ENCODE assay signal across 16 mouse cellular contexts in the genomic region with DNA sequence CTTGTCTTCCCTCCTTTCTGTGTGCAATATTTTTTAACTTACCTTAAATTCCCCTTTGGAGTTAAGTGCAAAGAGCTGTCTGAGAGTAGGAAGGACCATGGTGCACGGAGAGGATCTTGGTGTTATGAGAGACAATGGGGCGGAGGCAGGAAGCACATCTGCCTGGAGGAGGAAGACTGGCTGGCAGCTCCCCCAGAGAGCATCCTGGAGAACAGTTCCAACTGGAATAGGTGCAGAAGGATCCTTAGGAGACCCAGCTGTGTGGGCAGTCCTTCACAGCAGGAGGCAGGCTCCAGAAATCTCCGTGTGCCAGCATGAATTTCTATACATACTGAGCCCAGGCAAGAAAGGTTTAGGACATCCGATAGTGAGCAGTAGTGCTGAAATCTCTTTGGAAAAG. TPM values are rescaled to one million over a fixed set of nuclear protein-coding genes. Genes with fewer than 3 reads are reported as not detected.
DNase-seq lines count a peak whose midpoint lies in the region.
"Had no signal": no experiment of that assay in that cellular context is flagged by ENCODE, and none has a peak within 500 bp of the region (broad histone marks: within the 10 kb centered on the region; RNA-seq: fewer than 3 reads in every experiment).

No protein-coding gene starts in this region.

- DNase-seq in frontal cortex, adult 2 months (ENCODE audit: extremely low spot score in 1 of 2, low spot score in 1 of 2) = peak; percentile 22 to 70
- no peak for DNase-seq in frontal cortex, postnatal 14 days (ENCODE audit: low spot score in 2 of 2)
- DNase-seq in right cerebral cortex, adult 18-20 months = peak; percentile 69
- DNase-seq in right cerebral cortex, postnatal 10 days (ENCODE audit: low spot score in 2 of 2) = no peak
- peak; percentile 36 for DNase-seq in right cerebral cortex, postnatal 25 days
- DNase-seq in cerebellum, postnatal 14 days = no peak
- DNase-seq: adrenal gland, adult 2 months; adrenal gland, postnatal 25 days; cerebellum, adult 2 months; cerebellum, postnatal 10 days; forebrain, postnatal 0 days; gastrocnemius, postnatal 36 days; heart, adult 11 months; heart, postnatal 36 days had no signal

RNA-seq across cellular contexts. Expression of a gene that starts 8.0 kb away (rescaled TPM):
- 1.2 and 1.4 TPM in 2 replicates for polyA plus RNA-seq in frontal cortex, adult 2 months (2012; rRNA removed)
- polyA plus RNA-seq: activated CD4-positive, CD25-positive, alpha-beta regulatory T cell, adult 4 months; adrenal gland, adult 2 months; heart, postnatal 0 days had no signal

Comparison
In these comparisons a context has a peak if more than half of its experiments do, and no peak if none do; other contexts are left out.
1. DNase-seq: peak in frontal cortex, adult 2 months (2 of 2), right cerebral cortex, adult 18-20 months (single experiment) and right cerebral cortex, postnatal 25 days (single experiment); none in frontal cortex, postnatal 14 days (0 of 2), right cerebral cortex, postnatal 10 days (0 of 2) and cerebellum, postnatal 14 days (0 of 2).